Mouse (Mus musculus): ENCODE measurements around the gene Spcs2.
A peak's percentile ranks its signal among the peaks of the same experiment; 100 is the strongest.

Spcs2 gene

GRCm38 (mm10) chr7:99858813-99859585, 4.3 kb downstream of the Spcs2 start, which contains the start of gene Xrra1:
TSS of gene Xrra1 (plus strand) at chr7:99859116.
- DNase-seq = peak; percentile 93

DNA sequence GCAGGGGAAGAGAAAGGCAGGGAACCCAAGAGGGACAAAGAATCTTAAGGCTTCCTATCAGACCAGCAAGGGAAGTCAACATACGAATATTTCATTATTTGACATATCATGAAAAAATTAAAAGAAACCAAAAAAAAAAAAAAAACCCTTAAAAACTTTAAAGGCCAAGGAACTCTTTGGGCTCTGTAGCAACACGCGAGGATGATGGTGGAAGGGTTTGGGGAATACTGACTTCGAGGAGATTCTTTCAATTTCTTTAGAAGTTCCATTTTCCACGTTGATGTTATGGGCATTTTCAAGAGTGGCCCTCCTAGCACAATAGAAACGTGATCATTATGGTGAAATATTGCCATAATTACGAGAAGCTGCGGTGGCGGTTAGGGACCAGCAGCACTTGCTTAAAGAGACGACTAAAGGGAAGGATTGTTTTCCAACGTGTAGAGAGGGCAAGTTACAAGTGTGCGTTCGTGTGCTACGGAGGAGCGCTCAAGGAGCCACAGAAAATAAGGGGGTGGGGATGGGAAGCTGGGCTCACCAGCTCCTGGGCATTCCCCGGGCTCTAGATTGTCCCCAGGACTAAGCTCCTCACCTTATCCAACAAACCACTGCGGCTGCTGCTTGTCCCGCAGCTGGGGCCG, 5.0 kb downstream of the Spcs2 start:
- no peak for DNase-seq

GRCm38 (mm10) chr7:99856266-99856861, 6.9 kb downstream of the Spcs2 start:
- peak; percentile 60 for DNase-seq

DNA sequence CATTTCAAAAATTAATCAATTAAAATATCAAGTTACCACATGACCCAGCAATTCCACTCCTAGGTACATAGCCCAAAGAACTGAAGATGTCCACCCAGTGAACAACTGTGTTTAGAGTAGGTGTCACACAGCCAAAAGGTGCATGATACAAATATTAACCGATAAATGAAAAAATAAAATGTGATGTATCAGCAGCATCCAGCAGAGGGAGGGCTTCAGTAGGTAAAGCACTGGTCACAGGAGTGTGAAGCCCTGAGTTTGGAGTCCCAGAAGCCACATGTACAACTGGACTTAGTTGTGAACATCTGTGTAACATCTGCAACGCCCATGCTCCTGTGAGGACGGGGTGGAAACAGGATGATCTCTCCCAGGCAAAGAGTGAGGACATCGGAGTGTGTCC, 9.0 kb downstream of the Spcs2 start:
- DNase-seq = no peak

GRCm38 (mm10) chr7:99853350-99853749, 9.9 kb downstream of the Spcs2 start:
- no peak for DNase-seq

GRCm38 (mm10) chr7:99851618-99852017, 11.6 kb downstream of the Spcs2 start:
- no peak for DNase-seq

GRCm38 (mm10) chr7:99851121-99851520, 12.1 kb downstream of the Spcs2 start:
- no peak for DNase-seq

DNA sequence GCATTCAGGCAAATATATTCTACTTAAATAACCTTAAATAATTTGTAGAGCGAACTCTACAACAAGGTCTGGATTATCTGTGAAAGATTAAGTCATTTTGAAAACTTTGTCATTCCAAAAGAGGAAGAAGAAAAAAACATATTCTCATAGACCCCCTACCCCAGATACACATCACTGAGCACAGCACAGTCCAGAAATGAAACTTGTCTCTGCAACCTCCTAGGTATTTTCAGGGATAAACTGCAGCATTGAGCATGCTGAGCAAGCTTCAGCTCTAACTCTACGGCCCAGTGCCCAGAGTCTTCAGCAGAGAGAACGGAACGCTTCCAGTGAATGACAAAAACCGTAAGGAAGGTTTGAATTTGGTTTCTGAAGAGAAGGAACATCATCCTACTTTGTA, 12.7 kb downstream of the Spcs2 start:
- DNase-seq = no peak

- DNase-seq = no peak
Observed at GRCm38 (mm10) chr7:99845533-99846236, 17.6 kb downstream of the Spcs2 start.

DNA sequence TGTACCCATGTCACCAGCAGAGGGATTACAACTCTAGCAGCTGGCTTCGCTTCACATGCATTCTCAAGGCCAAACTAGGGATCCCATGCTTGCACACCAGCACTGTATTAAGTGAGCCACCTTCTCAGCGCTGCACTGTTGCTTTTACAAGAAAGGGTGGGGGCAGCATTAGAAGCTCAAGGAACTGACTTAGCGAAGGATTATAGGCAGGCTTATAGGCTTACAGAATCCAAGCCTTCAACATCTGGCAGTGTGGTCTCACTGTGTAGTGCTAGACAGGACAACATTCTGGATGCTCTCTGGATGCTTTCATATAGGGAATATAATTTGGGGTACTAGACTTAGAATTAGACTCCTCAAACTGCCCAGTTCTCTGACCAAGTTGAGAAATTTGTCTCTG, 25.0 kb downstream of the Spcs2 start:
- no peak for DNase-seq

GRCm38 (mm10) chr7:99837358-99838071, 25.7 kb downstream of the Spcs2 start:
- DNase-seq = no peak

DNA sequence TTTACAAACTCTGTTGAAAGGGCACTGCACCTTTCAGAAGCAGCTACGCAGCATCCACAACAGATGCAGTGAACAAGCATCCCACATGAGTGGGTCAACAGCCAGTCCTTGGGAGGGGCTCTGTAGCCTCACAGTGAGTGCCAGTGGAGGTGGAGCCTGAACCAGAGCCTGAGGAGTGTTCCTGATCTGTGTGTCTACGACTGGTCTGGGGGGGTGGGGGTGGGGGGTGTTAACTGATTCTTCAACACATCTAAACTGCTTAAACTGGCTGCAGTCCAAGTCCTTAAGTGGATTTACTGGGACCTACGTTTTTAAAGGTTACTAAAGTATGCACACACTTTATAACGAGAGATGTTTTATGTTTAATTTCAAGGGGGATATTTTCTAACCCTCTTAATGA, 26.5 kb downstream of the Spcs2 start:
- DNase-seq = no peak

DNA sequence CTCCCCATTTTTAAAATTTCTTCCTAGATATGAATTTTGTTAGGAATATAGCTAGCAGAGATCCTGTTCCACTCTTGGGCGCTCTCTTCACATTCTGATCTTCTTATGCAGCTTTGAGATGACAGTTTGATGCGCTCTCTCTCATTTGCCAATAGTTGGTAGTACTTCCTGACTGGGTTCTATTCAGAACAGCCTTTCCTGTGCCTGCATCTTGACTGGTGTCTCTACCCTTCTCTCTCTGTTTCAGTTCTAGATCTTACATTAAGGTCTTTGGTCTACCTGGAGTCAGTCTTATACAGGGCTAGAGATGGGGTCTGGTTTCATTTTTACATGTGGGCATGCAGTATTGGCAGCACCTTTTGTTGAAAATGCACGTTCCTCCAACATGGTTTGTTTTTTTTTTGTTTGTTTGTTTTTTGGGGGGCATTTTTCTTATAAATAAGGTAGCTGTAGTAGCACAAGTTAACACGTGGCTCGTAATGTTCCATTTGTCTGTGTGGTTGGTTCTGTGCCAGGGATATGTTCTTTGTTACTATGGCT, 28.9 kb downstream of the Spcs2 start:
- DNase-seq = no peak

- no peak for DNase-seq
Observed at GRCm38 (mm10) chr7:99833846-99834222, 29.4 kb downstream of the Spcs2 start.

- no peak for DNase-seq
Observed at GRCm38 (mm10) chr7:99833115-99833845, 30.0 kb downstream of the Spcs2 start.

DNA sequence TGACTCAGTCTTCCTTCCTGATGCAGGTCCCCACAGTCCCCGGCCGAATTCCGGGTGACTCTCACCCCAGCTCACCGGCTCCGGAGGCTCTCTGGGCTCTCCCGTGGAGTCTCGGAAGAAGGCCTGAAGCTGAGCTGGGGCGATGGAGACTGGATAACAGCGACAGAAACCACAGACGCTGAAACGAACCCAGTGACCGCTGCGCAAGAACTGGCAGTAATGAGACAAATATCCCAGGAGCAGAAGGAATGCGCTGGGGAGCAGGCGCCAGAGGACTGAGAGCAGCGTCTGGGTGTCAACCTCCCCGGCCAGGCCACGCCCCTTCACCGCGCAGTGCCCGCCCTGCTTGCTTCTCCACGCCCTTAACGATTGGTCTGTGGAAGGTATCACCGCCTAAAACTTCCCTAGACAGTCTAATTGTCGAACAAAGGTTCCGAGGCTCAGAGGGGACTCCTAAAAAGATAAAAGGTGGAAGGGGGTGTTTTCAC, 35.1 kb downstream of the Spcs2 start, which contains the start of gene Neu3:
TSS of gene Neu3 (minus strand) at position 335 of the 488 bp plus-strand sequence.
- DNase-seq = peak; percentile 99

DNA sequence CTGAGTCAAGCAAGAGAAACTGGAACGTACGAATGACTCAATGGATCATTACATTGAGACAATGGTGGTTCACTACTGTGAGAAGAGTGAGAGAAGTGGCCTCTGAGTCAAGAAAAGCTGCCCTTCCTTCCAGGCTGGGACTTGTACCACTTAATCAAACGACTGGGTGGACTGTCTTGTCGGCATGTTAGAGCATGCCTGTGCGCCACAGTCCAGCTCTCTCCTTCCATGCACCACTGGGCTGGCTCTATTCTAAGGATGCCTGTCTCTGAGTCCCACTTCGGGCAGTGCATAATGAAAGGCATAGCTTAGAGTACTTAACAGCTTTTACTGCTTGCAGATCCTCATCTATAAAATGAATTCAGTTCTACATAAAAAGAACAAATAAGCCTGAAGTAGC, 37.2 kb downstream of the Spcs2 start:
- DNase-seq = no peak

GRCm38 (mm10) chr7:99825511-99825910, 37.8 kb downstream of the Spcs2 start:
- DNase-seq = no peak

- peak; percentile 60 for DNase-seq
Observed at GRCm38 (mm10) chr7:99824649-99825483, 38.4 kb downstream of the Spcs2 start.

GRCm38 (mm10) chr7:99823045-99823663, 40.1 kb downstream of the Spcs2 start:
- DNase-seq = peak; percentile 45
